Mouse (Mus musculus) heart, embryonic 11.5 days (tissue): Measurements from ENCODE around the gene Slc1a5. TPM values are rescaled to one million over a fixed set of nuclear protein-coding genes. Genes with fewer than 3 reads are reported as not detected.

ENCODE experiments used
- ATAC-seq: fragments of 200-750 bp; cut with Nextera tagmentation; replicated peaks from 2 replicates; pipeline ENCODE4 v1.8.0; 2017; ENCODE audit warnings: moderate library complexity; ENCODE audit not compliant: insufficient number of reproducible peaks, low FRiP score, low TSS enrichment
- H3K27ac ChIP-seq: fragments of 300-500 bp; sonication (generic); 2 replicates; pipeline ENCODE4 v1.5.1; 2014; ENCODE audit warnings: mild to moderate bottlenecking, low read depth, low read length
- H3K27me3 ChIP-seq: fragments of 300-500 bp; sonication (generic); 2 replicates; pipeline ENCODE4 v1.6.1; 2014; ENCODE audit warnings: mild to moderate bottlenecking, low read length, mixed read lengths; ENCODE audit not compliant: control insufficient read depth, insufficient read depth
- H3K36me3 ChIP-seq: fragments of 300-500 bp; sonication (generic); 2 replicates; pipeline ENCODE4 v1.6.1; 2014; ENCODE audit warnings: mild to moderate bottlenecking, low read length, moderate library complexity, mixed read lengths; ENCODE audit not compliant: control insufficient read depth, insufficient read depth
- H3K4me1 ChIP-seq: fragments of 300-500 bp; sonication (generic); 2 replicates; pipeline ENCODE4 v1.6.1; 2014; ENCODE audit warnings: low read length; ENCODE audit not compliant: control insufficient read depth, insufficient read depth
- H3K4me2 ChIP-seq: fragments of 300-500 bp; sonication (generic); 2 replicates; pipeline ENCODE4 v1.6.1; 2014; ENCODE audit warnings: mild to moderate bottlenecking, moderate library complexity
- H3K4me3 ChIP-seq: fragments of 300-500 bp; sonication (generic); 2 replicates; pipeline ENCODE4 v1.5.1; 2014; ENCODE audit warnings: low read depth, low read length
- H3K9ac ChIP-seq: fragments of 300-500 bp; sonication (generic); 2 replicates; pipeline ENCODE4 v1.6.1; 2014; ENCODE audit warnings: mild to moderate bottlenecking, low read depth, low read length, moderate library complexity
- H3K9me3 ChIP-seq: fragments of 300-500 bp; sonication (generic); replicated peaks from 2 replicates; pipeline ENCODE4 v1.6.1; 2016; ENCODE audit warnings: low read length; ENCODE audit not compliant: control insufficient read depth
- WGBS: fragments of 180-500 bp; shearing (Covaris S2); extraction: QIAGEN DNeasy Blood & Tissue Kit; methylation state at CpG from one replicate; pipeline ENCODE4 v1.1.7; 2014; ENCODE audit not compliant: insufficient replicate concordance; 5-methylcytosine and 5-hydroxymethylcytosine counted together
- polyA plus RNA-seq: library from polyadenylated mRNA; unstranded; fragments of >200 nt; fragmentation: Nextera tagmentation; extraction: Ambion mirVana; gene quantifications from 2 replicates; pipeline ENCODE4 v1.2.1, GENCODE M21; 2014

Slc1a5 gene
- polyA plus RNA-seq, 1 experiment from 2014 or later = 30.1 TPM

DNA sequence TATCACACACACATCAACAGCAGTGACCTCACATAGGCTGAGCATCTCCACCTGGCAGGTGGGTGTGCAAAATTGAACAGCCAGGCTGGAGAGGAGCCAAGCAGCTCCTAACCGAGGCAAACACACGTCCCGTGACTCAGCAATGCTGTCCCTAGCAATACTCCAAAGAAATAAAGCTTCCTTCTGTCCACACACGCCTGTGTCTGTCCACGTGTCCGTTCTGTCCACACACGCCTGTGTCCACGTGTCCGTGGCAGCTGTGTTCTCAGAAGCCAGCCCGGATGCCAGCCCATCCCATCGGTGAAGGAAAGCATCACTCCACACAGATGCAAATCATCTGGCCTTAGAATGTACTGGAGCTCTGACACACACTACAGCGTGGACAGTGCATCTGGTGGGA is 29.1 kb upstream of the Slc1a5 start:
- Histone ChIP-seq H3K4me2 (no peak overlapping the region), H3K36me3 (peaks cover 17% of the 10 kb centered on the region), H3K27ac (no peak overlapping the region), H3K4me3 (no peak overlapping the region), H3K27me3 (no peaks in the 10 kb centered on the region), H3K9me3 (no peaks in the 10 kb centered on the region), H3K4me1 (peaks cover 3% of the 10 kb centered on the region; the same call in 1 of the 2 replicates), H3K9ac (no peak overlapping the region)
- 85% methylated on average over 12 of the region's 12 CpGs for WGBS
- no peak for ATAC-seq

- Histone ChIP-seq H3K9me3 (no peaks in the 10 kb centered on the region), H3K4me3 (no peak overlapping the region), H3K36me3 (no peaks in the 10 kb centered on the region), H3K27me3 (no peaks in the 10 kb centered on the region), H3K27ac (peak overlapping the region; percentile 17; the same call in 1 of the 2 replicates), H3K4me1 (peaks cover 7% of the 10 kb centered on the region; the same call in 1 of the 2 replicates), H3K9ac (0 out of 2 replicates have a peak overlapping the region, but pooled peaks have one; percentile 28), H3K4me2 (peak overlapping the region; percentile 24)
- 0 out of 2 replicates have a peak, but pooled peaks have one; percentile 32 for ATAC-seq
- WGBS = 33% methylated on average over 17 of the region's 17 CpGs
Measured at GRCm38 (mm10) chr7:16755362-16756017, 25.6 kb upstream of the Slc1a5 start.

- H3K4me2 ChIP-seq = no peak overlapping the region
- H3K27ac ChIP-seq = no peak overlapping the region
- WGBS = 67% methylated on average over 10 of the region's 11 CpGs
- H3K9ac ChIP-seq = no peak overlapping the region
- no peaks in the 10 kb centered on the region for H3K9me3 ChIP-seq
- H3K4me3 ChIP-seq = no peak overlapping the region
- no peaks in the 10 kb centered on the region for H3K27me3 ChIP-seq
- no peak for ATAC-seq
- peaks cover 10% of the 10 kb centered on the region; the same call in 1 of the 2 replicates for H3K4me1 ChIP-seq
- H3K36me3 ChIP-seq = no peaks in the 10 kb centered on the region
Measured at GRCm38 (mm10) chr7:16758872-16759574, 22.1 kb upstream of the Slc1a5 start.

DNA sequence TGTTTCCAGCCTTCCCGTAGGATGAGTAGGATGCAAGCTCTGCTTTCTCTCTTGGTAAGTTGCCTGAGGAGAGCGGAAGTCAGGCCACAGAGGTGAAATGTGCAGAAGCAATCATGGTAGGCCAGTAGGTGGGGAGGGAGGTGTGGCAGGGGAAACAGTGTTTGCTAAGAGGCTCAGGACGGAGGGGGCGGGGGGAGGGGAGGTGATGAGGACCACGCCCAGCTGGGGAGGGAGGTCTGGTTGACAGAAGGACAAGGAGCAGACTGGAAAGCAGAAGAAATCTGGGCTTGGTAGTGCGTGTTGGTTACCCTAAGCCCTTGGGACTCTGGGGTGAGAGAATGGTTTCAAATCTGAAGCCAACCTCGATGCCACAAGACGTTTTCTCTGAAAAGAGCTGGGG is 20.8 kb upstream of the Slc1a5 start:
- 19% methylated on average over 8 of the region's 8 CpGs for WGBS

GRCm38 (mm10) chr7:16761005-16761481 is 20.1 kb upstream of the Slc1a5 start:
- 49% methylated on average over 9 of the region's 10 CpGs for WGBS
- H3K4me2 ChIP-seq = no peak overlapping the region
- no peak overlapping the region for H3K27ac ChIP-seq
- 0 out of 2 replicates have a peak, but pooled peaks cover 6% of the 10 kb centered on the region for H3K4me1 ChIP-seq
- no peaks in the 10 kb centered on the region for H3K27me3 ChIP-seq
- ATAC-seq = 0 out of 2 replicates have a peak, but pooled peaks have one; percentile 10
- no peak overlapping the region for H3K4me3 ChIP-seq
- no peaks in the 10 kb centered on the region for H3K9me3 ChIP-seq
- H3K36me3 ChIP-seq = no peaks in the 10 kb centered on the region
- H3K9ac ChIP-seq = no peak overlapping the region

More for the DNA sequence above, 20.8 kb upstream of the Slc1a5 start:
- H3K4me1 ChIP-seq = peaks cover 8% of the 10 kb centered on the region; the same call in 1 of the 2 replicates
- no peaks in the 10 kb centered on the region for H3K9me3 ChIP-seq
- no peak overlapping the region for H3K4me2 ChIP-seq
- H3K9ac ChIP-seq = no peak overlapping the region
- no peaks in the 10 kb centered on the region for H3K27me3 ChIP-seq
- no peaks in the 10 kb centered on the region for H3K36me3 ChIP-seq
- H3K4me3 ChIP-seq = no peak overlapping the region
- H3K27ac ChIP-seq = no peak overlapping the region
- ATAC-seq = no peak

DNA sequence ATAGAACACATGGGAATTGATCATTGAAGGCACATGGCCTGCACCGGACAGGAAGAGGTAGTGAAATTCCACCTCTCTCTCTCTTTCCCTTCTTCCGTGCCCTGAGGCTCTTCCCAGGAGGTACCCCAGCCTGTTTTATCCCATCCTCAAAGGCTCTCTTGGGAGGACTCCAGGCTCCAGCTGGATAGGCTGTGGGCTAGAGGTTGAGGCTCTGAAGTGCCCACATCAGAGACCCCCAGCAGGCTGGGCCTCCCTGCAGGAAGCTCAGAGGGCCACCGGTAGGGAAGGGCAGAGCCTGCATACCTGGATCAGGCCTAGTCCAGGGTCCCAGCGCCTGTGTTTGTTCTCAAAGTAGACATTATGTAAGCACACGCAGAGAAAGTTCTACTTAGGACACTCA is 19.5 kb upstream of the Slc1a5 start:
- Histone ChIP-seq H3K4me2 (no peak overlapping the region), H3K27ac (no peak overlapping the region), H3K27me3 (no peaks in the 10 kb centered on the region), H3K9ac (no peak overlapping the region), H3K36me3 (no peaks in the 10 kb centered on the region), H3K4me1 (peaks cover 11% of the 10 kb centered on the region; the same call in 1 of the 2 replicates), H3K9me3 (no peaks in the 10 kb centered on the region), H3K4me3 (no peak overlapping the region)
- 50% methylated on average over 5 of the region's 5 CpGs for WGBS
- ATAC-seq = no peak

GRCm38 (mm10) chr7:16763463-16764218 is 17.5 kb upstream of the Slc1a5 start:
- Histone ChIP-seq H3K27me3 (no peaks in the 10 kb centered on the region), H3K36me3 (no peaks in the 10 kb centered on the region), H3K4me1 (peaks cover 11% of the 10 kb centered on the region; the same call in 1 of the 2 replicates), H3K4me3 (no peak overlapping the region), H3K27ac (no peak overlapping the region), H3K9me3 (no peaks in the 10 kb centered on the region), H3K4me2 (no peak overlapping the region), H3K9ac (no peak overlapping the region)
- ATAC-seq = no peak
- 82% methylated on average over 7 of the region's 7 CpGs for WGBS

DNA sequence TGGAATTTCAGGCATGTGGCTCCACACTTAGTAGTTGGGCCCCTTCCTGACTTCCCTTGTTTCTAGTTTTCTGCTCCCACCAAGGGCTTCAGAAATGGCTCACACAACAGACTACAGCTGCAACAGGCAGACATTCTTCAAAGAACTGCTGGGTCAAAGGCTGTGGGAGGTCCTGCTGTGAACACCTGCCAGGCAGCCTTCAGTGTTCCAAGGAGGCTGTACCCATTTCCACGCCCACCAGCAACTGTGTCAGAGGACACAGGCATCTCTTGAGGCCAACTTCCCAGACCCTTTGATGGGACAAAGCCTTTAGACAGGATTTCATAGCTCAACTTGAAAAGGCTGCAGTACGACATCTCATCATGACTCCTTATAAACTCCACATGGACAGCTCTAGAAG is 14.7 kb upstream of the Slc1a5 start:
- Histone ChIP-seq H3K9me3 (no peaks in the 10 kb centered on the region), H3K4me2 (no peak overlapping the region), H3K36me3 (no peaks in the 10 kb centered on the region), H3K27me3 (no peaks in the 10 kb centered on the region), H3K4me3 (no peak overlapping the region), H3K4me1 (peaks cover 4% of the 10 kb centered on the region; the same call in 1 of the 2 replicates), H3K9ac (no peak overlapping the region), H3K27ac (no peak overlapping the region)
- 56% methylated on average over 2 of the region's 2 CpGs for WGBS
- ATAC-seq = no peak
